Mouse (Mus musculus) layer of hippocampus, adult 2 months (tissue): ENCODE measurements at regions not wholly inside any gene's neighbourhood (a gene's known extent, or its start where the extent isn't known, plus 50 kb on each side); places are given as distances from the start of the nearest gene placed in this dataset.
A peak's percentile ranks its signal among the peaks of the same experiment; 100 is the strongest.
"Not testable (repeated sequence)": the region's sequence is repeated elsewhere in the genome, so short reads cannot be mapped to it uniquely, and the experiment has no call there.

ENCODE experiments used
- DNase-seq, 2 experiments: peaks; one replicate each; pipeline ENCODE4 v3.0.0; 2022; ENCODE audit warnings: low spot score in 2 of 2
- H3K27ac ChIP-seq: fragments of 200-600 bp; 2 replicates; pipeline ENCODE4 v1.8.1; 2022
- H3K4me3 ChIP-seq: fragments of 200-600 bp; 2 replicates; pipeline ENCODE4 v1.8.1; 2022; ENCODE audit warnings: mild to moderate bottlenecking
- CTCF ChIP-seq: fragments of 200-600 bp; conservative IDR thresholded peaks from 2 replicates; pipeline ENCODE4 v1.8.1; 2022; ENCODE audit warnings: antibody characterized with exemption, mild to moderate bottlenecking, moderate library complexity

DNA sequence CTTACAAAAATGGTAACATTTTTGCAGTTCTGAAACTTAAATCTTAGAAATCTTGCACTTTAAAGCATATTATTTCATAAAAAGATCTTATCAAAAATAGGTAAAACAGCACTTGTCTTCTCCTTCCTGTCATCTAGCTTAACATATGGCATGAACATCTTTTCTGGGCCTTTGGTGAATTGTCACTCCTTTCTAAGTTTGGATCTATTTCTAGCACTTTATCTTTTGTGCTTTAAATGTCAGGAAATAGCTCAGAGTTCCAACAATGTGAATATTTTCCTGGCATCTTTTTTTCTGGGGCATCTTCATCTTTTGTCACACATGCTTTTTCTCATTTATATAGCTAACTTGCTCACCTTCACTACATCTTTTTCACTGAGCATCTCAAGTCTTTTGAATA is 527.4 kb upstream of the Gm5150 start:
- no peak overlapping the region for H3K4me3 ChIP-seq
- no peak overlapping the region for H3K27ac ChIP-seq
- no peak for TF ChIP-seq CTCF
- peak in 1 of 2 experiments; percentile 4 for DNase-seq

DNA sequence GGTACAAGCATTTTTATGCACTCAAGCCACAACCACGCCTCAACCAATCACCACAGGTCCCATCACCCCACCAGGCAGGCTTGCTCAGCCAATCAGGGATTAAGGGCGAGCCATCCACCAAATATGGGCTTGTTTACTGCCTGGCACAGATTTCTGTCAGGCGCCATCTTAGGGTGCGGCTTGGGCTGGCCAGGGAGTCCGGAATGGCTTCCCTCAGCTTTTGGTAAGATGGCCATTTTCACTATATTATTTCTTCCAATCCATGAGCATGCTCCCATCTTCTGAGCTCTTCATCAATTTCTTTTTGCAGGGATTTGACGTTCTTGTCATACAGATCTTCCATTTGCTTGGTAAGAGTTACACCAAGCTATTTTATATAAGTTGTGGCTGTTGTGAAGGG is 521.3 kb upstream of the Gm5150 start:
- DNase-seq, H3K4me3 ChIP-seq, H3K27ac ChIP-seq: not testable (repeated sequence)

DNA sequence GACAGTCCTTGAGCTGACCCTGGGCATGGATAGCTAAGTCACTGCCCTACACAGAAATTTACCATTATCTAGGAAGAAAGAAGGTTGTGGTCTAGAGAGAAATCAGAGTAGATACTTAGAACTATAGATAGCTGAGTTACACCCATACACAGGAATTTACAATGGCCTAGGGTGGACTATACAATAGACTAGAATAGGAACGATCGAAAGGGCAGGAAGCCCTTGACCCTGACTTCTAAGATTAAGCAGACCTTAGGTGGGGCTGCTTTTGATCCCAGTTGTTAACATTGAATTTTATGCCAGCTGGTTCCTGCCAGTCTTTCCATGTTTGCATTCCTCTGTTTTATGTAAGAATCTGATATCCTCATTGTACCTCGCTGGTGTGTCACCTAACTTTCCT is 482.2 kb upstream of the Gm5150 start:
- not testable (repeated sequence) for H3K4me3 ChIP-seq, DNase-seq, H3K27ac ChIP-seq

DNA sequence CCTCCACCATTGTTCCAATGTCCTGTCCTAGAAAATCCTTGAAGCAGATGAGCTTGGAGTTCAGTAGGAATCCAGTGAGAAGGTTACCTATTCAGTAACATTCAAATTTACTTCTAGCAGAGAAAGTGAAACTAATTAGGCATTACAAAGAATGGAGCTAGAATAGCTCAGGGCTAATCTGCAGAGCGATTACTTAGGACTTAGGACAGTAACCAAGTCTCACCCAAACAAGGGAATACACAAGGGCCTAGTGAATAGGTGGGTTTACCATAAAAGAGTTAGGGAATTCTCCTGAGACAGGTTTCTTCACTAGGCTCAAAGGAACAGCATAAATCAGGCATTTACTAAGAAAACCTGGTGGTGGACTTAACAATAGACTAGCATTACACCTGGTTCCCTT is 476.5 kb upstream of the Gm5150 start:
- Histone ChIP-seq H3K27ac (no peak overlapping the region), H3K4me3 (no peak overlapping the region)
- no peak for TF ChIP-seq CTCF
- DNase-seq, result no peak

DNA sequence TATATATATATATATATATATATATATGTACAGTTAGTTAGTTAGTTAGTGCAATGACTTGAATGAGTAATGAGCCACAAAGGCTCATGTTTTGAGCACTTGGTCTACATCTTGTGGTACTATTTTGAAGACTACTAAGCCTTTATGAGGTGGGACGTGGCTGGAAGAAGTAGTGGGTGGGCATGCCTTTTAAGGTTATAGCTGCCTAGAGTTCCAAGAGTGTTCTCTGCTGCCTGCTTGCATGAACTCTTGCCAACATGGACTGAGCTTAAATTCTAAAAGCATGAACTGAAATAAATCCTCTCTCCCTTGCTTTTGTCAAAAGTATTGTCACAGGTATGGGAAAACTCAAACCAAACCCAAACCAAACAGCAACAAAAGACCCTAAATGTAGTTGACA is 465.1 kb upstream of the Gm5150 start:
- TF ChIP-seq CTCF, result no peak
- no peak for DNase-seq
- no peak overlapping the region for H3K4me3 ChIP-seq
- H3K27ac ChIP-seq, result no peak overlapping the region

DNA sequence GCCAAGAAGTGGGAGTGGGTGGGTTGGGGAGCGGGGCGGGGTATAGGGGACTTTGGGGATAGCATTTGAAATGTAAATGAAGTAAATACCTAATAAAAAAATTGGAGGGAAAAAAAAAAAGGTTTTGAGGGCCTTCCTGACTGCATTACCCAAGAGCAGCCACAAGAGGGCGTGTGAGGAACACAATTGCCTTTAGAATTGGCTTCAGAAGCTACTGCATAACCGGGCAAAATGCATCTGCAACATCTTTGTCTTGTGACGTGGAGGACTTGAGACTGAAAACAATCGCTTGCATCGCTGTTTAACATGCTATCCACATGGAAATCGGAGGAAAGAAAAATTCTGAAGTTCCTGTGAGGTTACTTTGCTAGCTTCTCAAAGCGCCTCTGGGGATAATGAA is 460.2 kb upstream of the Gm5150 start:
- peak; percentile 63 to 76 for DNase-seq
- Histone ChIP-seq H3K4me3 (peak overlapping the region; percentile 34), H3K27ac (no peak overlapping the region)
- TF ChIP-seq CTCF, result peak; percentile 88

DNA sequence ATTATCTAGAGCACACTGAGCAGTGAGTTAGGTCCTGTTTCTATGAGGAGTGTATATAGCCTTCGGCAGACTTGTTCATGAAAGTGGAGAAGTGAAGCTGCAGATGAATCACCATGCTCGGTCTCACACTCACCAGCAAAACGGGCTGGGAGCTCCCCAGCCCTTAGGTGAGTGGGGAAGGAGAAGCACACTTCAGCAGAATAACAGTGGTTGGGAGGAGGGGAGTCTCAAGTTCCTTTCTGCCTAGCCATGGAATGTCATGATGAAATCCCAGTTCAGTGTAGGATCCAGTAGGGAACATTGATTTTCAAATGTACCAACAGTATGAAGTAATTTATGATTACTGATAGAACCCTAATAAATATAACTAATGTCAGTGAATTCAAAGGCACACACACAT is 459.1 kb upstream of the Gm5150 start:
- DNase-seq, result no peak
- H3K27ac ChIP-seq, result no peak overlapping the region
- no peak for TF ChIP-seq CTCF
- H3K4me3 ChIP-seq, result no peak overlapping the region

DNA sequence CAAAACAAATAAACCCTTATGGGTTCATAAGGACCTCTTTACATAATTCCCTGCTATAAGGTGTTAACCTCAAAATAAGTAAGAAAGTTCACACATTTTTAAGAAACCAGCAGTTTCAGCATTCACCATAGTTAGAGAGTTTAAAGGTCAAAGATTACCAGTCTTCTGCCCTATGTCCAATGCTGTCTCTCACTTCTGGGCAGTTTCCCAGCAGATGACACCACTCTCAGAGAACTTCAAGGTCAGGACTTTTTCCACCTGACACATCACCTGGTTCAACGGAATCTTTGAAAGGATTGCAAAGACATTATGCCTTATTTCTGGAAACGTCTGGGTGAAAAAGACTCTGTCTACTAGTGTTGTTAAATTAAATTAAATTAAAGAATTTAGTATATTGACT is 458.1 kb upstream of the Gm5150 start:
- TF ChIP-seq CTCF, result no peak
- Histone ChIP-seq H3K4me3 (no peak overlapping the region), H3K27ac (no peak overlapping the region)
- DNase-seq, result no peak

DNA sequence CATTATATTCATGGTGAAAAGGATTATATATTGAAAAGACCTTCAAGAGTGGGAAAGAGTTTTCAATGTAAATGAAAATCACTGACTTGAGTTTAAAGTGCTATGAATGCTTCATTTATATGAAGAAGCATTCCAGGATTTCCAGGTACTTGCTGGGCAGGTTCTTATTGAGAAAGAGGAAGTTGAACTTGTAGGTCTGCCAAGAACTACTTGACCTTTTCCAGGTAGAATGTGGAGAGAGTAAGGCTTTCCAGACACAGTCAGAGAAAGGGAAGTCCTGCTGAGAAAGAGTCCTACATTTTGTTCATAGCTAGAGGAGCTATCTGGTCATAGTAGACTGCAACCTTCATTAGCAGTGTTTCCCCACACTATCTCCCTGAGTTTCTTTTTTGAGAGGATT is 426.8 kb upstream of the Gm5150 start:
- no peak overlapping the region for H3K4me3 ChIP-seq
- no peak for TF ChIP-seq CTCF
- no peak overlapping the region for H3K27ac ChIP-seq
- DNase-seq, result no peak

DNA sequence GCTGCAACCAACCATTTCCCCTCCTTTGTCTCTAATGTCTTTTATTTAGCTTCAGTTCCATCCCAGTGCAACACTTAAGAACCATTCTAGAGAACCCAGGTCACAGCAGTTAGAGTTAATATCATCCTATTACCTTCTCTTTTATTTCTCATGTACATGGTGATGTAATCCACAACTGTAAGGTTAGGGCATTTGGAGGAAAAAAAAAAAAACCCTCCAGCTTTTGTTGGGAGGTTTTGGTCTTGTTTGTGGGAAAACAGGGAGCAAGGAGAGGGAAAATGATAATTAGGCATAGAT is 425.5 kb upstream of the Gm5150 start:
- Histone ChIP-seq H3K4me3 (no peak overlapping the region), H3K27ac (no peak overlapping the region)
- DNase-seq, result no peak
- TF ChIP-seq CTCF, result no peak

DNA sequence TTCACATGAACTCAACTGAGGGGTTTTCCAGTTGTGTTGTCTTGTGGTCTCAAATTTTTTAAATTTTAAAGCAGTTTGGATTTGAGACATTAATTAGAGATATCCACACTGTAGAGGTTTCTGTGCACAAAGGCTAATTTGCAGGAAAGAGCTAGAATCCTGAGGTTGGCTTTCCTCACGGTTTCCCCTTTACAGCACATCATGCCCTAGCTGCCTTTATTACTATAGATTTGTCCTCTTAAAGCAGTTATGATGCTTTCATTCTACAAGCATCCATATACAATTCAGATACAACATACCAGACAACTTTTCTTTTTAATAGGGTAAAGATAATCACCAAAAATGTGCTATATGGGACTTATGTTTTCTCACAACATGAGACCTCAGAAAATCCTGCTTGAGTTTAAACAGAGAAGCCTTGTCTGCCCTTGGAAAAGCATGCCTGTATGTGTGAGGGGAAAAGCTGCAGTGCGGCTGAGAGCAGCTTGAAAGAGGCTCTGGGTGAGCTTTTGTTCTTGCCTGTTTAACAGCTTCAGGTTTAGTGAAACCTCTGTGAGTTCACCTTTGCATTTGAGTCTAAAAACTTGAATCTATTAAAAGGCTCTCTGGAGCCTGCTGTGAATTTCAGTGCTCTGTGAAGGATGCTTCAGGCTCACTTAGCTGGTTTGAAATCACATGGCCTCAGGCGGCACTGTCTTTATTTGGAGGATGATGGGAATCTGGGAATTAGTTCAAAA is 425.0 kb upstream of the Gm5150 start:
- Histone ChIP-seq H3K27ac (no peak overlapping the region), H3K4me3 (no peak overlapping the region)
- DNase-seq, result no peak
- TF ChIP-seq CTCF, result no peak
